Mouse (Mus musculus): Measurements from ENCODE around the gene H2afy.
"Not testable (repeated sequence)": the region's sequence is repeated elsewhere in the genome, so short reads cannot be mapped to it uniquely, and the experiment has no call there.

The H2afy gene

DNA sequence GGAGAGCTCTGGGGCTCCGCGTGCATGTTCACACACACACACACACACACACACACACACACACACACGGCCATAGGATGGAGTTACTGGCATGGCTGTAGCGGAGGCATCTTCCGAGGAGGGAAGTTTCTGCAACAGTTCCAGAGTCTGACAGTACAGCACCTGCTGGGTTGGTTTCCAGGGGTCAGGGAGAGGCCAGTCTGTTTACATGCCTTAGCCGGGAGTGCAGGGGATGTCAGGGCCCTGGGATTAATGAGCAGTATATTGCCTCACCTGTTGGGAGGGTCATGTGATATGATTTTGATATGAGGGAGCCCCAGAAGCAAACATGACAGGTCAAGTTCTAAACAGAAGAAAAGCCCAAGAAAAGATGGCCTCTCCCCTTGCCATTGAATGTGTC lies 66.5 kb downstream of the H2afy start:
- no peak for DNase-seq

DNA sequence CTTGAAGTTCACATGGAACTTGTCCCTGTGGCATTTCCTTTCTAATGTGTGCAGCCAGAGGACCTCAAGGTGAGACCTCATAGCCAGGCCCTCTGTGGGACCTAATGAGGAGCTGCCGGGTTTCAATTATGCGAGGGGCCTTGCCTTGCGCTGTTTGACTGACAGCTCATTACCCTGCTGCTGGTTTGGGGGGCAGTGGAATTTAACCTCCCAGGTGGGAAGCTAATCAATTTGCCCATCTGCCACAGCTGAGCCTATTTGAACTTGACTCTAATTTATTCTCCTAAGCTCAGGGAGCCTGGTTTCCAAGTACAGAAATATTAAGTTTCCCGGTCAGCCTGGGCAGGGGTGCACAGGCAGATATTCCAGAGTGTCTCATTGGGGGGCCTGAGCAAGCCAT lies 67.6 kb downstream of the H2afy start:
- no peak for DNase-seq

DNA sequence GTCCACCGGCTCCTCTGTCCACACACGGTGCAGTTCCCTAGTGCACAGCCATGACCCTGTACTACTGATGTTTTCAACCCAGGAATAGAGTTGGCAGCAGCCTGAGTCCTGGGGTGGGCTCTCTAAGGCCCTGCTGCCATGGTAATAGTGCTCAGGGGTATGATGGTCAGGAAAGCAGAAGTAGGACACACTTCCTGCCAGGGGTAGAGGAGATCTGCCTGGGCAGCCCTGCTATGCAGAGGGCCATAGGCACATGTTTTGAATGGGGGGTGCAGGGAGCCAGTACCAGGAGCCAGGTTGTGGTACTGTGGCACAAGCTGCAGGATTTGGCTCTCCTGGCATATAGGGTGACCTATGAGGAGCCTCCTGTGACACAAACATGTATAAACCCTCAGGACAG lies 69.3 kb downstream of the H2afy start:
- DNase-seq = no peak

DNA sequence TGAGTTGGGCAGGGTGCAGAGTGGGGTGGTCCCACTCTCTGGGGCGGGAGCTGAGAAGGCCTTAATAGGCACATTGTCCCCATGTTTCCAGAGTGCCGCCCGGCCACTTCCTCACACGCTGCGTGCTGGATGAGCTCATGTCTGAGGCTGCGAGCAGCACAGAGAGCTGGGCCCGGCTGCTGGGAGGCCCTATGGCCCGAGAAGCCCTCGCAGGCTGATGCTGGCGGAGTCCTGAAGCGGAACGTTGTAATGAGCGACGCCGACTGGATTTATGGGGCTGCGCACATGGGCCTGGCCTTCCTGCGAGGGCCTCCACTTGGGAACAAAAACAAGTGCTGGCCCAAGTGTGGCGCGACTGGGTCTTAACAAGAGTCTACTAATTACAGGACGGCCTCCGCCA lies 70.0 kb downstream of the H2afy start:
- no peak for DNase-seq

DNA sequence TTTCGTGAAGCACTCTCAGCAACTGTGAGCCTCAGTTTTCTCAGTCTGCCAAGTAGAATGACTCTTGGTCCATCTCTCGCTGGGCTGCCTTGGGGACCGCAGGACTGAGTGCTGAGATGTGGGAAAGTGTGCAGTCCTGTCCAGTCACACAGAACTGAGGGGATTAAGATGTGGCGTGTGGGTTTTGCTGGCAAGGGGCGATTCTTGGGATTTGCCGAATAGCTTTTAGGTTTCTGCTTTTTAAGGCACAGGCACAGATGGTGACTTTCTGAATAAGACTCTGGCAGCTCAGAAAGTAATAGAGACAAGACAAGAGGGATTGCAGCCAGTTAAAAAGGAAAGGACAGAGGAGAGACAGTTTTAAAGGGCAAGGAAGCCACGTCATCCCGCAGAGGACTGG lies 78.4 kb downstream of the H2afy start:
- DNase-seq = no peak

DNA sequence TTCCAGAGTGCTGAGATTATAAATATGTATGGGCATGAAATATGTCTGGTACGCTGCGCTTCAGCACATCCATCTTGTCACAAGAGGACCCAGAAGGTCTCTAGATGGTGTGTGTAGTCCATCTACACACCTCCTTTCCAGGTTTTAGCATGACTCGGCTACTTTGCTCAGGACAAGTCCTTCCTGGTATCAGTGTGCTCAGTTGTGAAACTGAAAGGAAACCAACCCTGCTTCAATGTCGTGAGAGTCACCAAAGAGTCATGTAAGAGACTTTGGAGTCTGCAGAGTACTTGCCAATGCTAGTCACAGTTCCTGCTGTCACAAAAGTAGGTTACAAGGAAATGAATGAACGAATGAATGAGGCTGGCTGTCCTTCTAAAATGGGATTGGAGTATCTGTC lies 80.4 kb downstream of the H2afy start:
- DNase-seq = no peak

DNA sequence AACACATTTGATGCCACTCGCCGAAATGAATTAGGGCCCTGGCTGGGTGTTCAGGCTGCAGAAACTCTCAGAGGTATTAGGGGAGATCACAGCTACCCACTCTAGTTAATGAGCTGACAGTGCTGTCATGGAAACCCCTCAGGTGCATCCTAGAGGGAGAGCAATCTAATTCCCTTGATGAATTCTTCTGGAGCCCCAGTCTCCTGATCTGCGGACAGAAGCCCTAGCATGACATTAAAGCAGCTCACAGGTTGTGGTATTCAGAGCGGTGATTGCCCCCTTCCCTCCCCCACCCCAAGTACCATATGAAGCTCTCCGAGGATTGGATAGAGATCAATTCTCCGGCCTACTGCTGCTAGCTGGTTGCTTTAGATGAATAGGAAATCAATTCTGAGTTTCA lies 82.1 kb downstream of the H2afy start:
- no peak for DNase-seq

DNA sequence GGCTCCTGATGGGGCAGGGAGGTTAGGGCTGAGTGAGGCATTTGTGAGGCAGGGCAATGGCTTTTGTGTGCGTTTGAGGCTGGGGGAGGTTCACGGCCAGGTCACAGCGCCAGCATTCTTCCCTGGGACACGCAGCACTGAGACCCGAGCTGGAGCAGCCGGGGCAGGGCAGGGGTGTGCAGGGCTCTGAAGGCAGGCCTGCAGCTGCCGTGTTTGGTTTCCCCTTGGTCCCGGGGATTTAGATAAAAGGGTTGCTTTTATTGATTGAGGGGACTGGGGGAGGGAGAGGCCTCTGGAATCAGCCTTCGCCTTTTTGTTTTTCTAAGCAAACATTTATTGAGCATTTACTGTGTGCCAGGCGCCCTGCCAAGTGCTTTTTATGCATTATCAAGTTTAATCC lies 83.4 kb downstream of the H2afy start:
- no peak for DNase-seq

DNA sequence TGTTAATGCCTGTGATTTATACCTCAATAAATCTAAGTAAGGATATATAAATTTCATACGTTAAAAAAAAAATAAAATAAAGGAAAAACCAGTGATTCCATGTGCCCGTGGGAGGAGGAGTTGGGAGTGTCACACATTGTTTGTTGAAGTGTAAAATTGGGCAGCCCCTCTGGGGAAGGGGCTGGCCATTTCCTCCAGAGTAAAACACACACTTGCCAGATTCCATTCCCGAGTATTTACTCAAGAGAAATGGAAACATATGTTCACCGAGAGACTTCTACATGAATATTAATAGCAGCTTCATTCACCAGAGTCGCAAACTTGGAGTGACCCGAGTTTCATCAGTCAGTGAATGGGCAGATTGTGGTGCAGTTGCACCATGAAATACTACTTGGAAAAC lies 85.9 kb downstream of the H2afy start:
- no peak for DNase-seq

DNA sequence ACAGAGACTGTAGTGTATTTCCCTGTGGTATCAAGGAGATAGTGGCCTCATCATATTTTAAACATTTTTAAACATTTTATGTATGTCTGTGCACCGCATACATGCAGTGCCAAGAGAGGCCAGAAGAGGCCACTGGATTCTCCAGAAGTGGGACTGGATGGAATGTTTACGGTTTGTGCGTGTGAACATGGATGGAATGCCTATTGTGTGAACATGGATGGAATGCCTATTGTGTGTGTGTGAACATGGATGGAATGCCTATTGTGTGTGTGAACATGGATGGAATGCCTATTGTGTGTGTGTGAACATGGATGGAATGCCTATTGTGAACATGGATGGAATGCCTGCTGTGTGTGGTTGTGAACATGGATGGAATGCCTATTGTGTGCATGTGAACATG lies 93.9 kb downstream of the H2afy start:
- DNase-seq = no peak

DNA sequence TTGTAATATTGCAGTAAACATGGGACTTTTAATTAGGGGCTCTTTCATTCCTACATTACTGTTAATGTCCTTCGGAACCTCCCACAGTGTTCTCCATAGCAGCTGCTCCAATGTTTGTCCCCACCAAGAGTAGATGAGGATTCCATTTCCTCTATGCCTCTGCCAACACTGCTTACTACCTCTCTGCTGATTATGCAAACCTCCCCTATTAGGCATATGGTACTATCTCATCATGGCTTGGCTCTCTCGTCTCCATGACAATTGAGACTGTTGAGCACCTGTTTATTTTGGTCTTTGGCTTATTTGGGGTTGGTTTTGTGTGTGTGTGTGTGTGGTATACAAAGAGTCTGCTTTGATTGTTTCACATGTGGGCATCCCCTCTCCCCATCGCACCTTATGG lies 95.5 kb downstream of the H2afy start:
- DNase-seq = no peak

DNA sequence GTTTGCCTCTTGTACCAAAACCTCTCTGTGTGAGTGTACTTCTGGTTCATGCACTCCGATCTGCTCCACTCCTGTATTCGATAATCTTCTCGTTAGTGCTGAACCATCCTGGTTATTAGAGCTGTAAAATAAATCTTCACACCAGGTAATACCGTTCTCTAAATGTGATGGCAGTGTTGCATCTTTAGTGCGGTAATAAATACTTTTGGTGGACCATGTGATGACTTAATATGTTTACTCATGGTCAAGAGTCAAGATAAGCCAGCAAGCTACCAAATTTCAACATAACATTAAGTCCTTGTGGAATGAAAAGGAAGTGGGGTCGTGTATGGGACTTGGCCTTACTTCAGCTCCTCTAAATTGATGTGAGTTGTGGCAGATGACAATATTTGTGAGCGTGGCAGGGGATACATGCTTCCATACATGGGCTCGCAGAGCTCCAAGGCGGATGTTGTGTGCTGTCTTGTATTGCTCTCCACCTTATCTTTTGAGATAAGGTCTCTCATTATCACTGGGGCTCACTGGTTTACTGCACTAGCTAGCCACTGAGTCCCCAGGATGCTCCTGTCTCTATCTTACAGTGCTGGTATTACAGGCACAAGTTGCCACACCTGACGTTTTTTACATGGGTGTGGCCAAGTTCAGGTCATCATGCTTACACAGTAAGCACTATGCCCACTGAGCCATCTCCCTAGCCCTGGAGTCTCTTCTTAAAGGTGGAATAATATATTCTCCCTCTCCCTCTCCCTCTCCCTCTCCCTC lies 96.4 kb downstream of the H2afy start:
- no peak for DNase-seq

DNA sequence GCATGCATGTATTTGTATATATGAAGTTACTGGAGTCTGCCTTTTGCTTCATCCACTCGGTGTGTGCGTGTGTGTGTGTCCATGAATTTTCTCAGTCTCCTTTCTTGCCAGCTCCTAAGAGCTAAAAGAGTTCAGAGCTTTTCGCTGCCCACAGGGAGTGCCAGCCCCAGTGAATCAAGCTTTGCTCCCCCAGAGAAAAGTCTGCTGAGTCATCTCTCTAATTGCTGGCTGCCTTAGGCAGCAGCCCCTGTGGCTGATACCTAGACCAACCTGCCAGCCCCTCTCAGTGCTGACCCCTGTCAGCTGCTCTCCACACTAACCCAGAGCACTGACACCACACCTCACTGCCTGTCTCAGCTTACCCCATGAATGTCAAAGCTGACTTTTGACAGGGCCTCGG lies 107.2 kb downstream of the H2afy start:
- no peak for DNase-seq

DNA sequence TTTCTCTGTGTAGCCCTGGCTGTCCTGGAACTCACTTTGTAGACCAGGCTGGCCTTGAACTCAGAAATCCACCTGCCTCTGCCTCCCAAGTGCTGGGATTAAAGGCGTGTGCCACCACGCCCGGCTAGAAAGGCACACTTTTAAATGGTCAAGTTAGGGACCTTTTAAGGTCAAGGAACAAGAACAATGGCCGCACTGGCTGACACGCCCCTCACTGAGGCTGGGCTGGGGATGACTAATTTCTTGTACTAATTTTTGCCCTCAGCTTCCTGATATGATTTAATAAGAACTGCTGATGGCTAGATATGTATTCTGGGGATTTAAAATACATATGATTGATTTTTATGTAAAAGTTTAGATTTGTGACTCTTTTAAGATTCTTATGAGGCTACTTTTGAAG lies 108.2 kb downstream of the H2afy start:
- not testable (repeated sequence) for DNase-seq

DNA sequence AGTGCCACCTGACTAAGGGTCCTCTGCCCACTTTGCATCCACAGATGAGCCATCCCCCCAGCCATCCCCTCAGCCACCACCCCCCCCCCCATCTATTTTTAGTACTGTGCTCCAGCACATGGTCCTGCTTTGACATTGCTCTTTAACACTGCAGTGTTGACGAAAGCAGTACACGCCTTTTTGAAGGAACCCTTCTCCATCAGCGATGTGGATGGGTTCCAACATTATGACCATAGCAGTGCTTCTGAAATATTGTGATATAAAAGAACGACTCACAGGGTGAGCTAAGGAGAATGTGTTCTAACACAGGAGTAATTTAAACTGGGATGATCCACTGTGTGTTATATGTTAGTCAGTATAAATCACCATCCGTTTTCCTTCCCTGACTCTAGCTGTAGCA lies 109.5 kb downstream of the H2afy start:
- DNase-seq = no peak

DNA sequence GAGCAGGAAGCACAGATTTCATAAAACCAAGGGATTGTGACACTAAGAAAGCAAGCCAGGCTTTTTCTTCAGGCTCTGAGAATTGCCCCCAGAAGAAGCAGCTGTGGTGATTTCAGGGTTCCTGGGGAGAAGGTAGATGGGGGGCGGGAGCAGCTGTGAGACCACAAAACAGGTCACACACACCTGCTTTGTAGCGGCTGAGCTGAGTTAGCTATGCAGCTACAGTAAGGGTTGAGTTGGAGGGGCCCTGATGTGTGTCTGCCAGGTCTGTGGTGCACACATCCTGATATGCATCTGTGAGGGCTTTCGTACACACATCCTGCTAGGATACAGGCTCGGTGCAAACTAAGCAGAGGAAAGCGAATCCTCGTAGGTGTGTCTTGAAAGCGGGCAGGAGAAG lies 110.1 kb downstream of the H2afy start:
- no peak for DNase-seq

DNA sequence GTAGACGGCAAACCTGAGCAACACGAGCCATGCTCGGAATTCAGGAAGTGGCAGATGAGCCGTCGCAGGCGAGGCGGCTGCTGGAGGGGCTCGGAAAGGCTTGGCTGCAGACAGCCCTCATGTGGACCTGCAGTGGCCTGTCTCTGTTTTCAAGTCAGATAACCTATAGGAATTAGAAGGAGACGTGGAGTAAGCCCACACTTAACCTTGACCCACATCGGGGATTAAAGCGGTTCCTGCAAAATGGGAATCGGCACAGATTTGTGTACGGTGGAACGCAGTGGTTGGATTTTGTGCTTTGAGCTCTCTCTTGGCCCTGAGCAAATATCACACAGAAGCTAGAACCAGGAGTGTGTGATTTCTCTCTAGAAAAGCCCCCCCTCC lies 111.1 kb downstream of the H2afy start:
- DNase-seq = no peak

DNA sequence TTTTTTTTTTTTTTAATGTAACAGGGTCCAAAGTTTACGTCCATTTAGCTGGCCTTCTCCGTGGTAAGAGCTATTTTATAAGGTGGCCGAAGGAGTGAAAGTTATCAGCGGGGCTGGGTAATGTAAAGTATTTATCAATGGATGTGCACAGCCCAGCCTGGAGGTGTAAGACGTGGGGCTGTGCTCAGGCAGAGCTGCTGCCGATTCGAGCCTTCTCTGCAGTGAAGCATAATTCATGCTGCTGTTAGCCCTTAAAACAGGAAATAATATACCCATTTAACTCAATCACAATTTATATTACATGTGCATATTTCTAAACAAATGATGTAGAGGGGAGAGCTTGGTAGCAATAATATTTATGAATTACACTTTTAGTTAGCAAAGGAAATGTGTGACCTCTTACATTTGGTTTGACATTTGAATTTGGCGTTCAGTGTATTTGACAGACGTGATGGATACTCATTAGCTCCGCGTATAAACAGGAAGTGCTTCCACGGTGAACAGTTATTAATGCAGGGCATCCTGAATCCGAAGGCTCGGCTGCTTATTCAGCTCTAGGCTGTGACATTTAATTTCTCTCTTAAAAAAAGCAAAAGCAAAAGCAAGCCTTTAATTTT lies 111.6 kb downstream of the H2afy start:
- DNase-seq = no peak

Measured in kidney, adult 9 months (tissue).